Mouse (Mus musculus) forebrain, embryonic 15.5 days (tissue): ENCODE results near the gene Nf2. TPM values are rescaled to one million over a fixed set of nuclear protein-coding genes. Genes with fewer than 3 reads are reported as not detected.
A peak's percentile ranks its signal among the peaks of the same experiment; 100 is the strongest.
"Not testable (repeated sequence)": the region's sequence is repeated elsewhere in the genome, so short reads cannot be mapped to it uniquely, and the experiment has no call there.

ENCODE experiments used
- ATAC-seq: fragments of 200-750 bp; cut with Nextera tagmentation; replicated peaks from 2 replicates; pipeline ENCODE4 v1.8.0; 2017; ENCODE audit warnings: mild to moderate bottlenecking, moderate TSS enrichment, moderate library complexity
- H3K27ac ChIP-seq: fragments of 300-500 bp; sonication (generic); replicated peaks from 2 replicates; pipeline ENCODE4 v1.5.1; 2015; ENCODE audit warnings: mild to moderate bottlenecking, inconsistent platforms
- H3K27me3 ChIP-seq: fragments of 300-500 bp; sonication (generic); 2 replicates; pipeline ENCODE4 v1.6.1; 2015; ENCODE audit warnings: inconsistent platforms
- H3K36me3 ChIP-seq: fragments of 300-500 bp; sonication (generic); 2 replicates; pipeline ENCODE4 v1.6.1; 2015; ENCODE audit warnings: mild to moderate bottlenecking, inconsistent platforms
- H3K4me1 ChIP-seq: fragments of 300-500 bp; sonication (generic); 2 replicates; pipeline ENCODE4 v1.6.1; 2015; ENCODE audit warnings: inconsistent platforms
- H3K4me2 ChIP-seq: fragments of 300-500 bp; sonication (generic); replicated peaks from 2 replicates; pipeline ENCODE4 v1.6.1; 2015; ENCODE audit warnings: mild to moderate bottlenecking, inconsistent platforms
- H3K4me3 ChIP-seq: fragments of 300-500 bp; sonication (generic); 2 replicates; pipeline ENCODE4 v1.5.1; 2015; ENCODE audit warnings: mild to moderate bottlenecking, inconsistent platforms
- H3K9ac ChIP-seq: fragments of 300-500 bp; sonication (generic); replicated peaks from 2 replicates; pipeline ENCODE4 v1.6.1; 2015; ENCODE audit warnings: mild to moderate bottlenecking, inconsistent platforms
- H3K9me3 ChIP-seq: fragments of 300-500 bp; sonication (generic); 2 replicates; pipeline ENCODE4 v1.6.1; 2016; ENCODE audit warnings: inconsistent platforms
- WGBS: fragments of 180-500 bp; shearing (Covaris S2); methylation state at CpG from one replicate; pipeline ENCODE4 v1.1.7; 2015; ENCODE audit warnings: mixed read lengths; 5-methylcytosine and 5-hydroxymethylcytosine counted together
- polyA plus RNA-seq: library from polyadenylated mRNA; unstranded; fragments of >200 nt; fragmentation: Nextera tagmentation; extraction: Ambion mirVana; gene quantifications from 2 replicates; pipeline ENCODE4 v1.2.1, GENCODE M21; 2015

Nf2 gene
- polyA plus RNA-seq, 1 experiment from 2014 or later = 67.3 TPM

GRCm38 (mm10) chr11:4806031-4806715 lies 43.2 kb downstream of the Nf2 start:
- 87% methylated on average over 6 of the region's 6 CpGs for WGBS
- Histone ChIP-seq H3K36me3 (peaks cover 8% of the 10 kb centered on the region; the same call in 1 of the 2 replicates), H3K4me1 (peaks cover 21% of the 10 kb centered on the region), H3K27ac (no peak overlapping the region), H3K9me3 (no peaks in the 10 kb centered on the region), H3K4me2 (no peak overlapping the region), H3K4me3 (no peak overlapping the region), H3K27me3 (no peaks in the 10 kb centered on the region), H3K9ac (no peak overlapping the region)
- no peak for ATAC-seq

- no peak overlapping the region for H3K4me3 ChIP-seq
These were observed 44.3 kb downstream of the Nf2 start for GRCm38 (mm10) chr11:4804921-4805562.

GRCm38 (mm10) chr11:4803951-4804350 lies 45.4 kb downstream of the Nf2 start:
- H3K27me3 ChIP-seq = peaks cover 4% of the 10 kb centered on the region; the same call in 1 of the 2 replicates
- H3K9me3 ChIP-seq = no peaks in the 10 kb centered on the region
- H3K27ac ChIP-seq = peak overlapping the region; percentile 51
- H3K36me3 ChIP-seq = peaks cover 8% of the 10 kb centered on the region; the same call in 1 of the 2 replicates
- no peak overlapping the region for H3K9ac ChIP-seq
- peaks cover 21% of the 10 kb centered on the region for H3K4me1 ChIP-seq
- H3K4me3 ChIP-seq = no peak overlapping the region
- H3K4me2 ChIP-seq = no peak overlapping the region
- ATAC-seq = 0 out of 2 replicates have a peak, but pooled peaks have one; percentile 47
- 24% methylated on average over 7 of the region's 7 CpGs for WGBS

More at GRCm38 (mm10) chr11:4804921-4805562, 44.3 kb downstream of the Nf2 start:
- 81% methylated on average over 6 of the region's 6 CpGs for WGBS
- Histone ChIP-seq H3K9me3 (no peaks in the 10 kb centered on the region), H3K27ac (no peak overlapping the region; the same call in 1 of the 2 replicates), H3K36me3 (peaks cover 8% of the 10 kb centered on the region; the same call in 1 of the 2 replicates), H3K9ac (no peak overlapping the region), H3K4me2 (no peak overlapping the region), H3K27me3 (peaks cover 4% of the 10 kb centered on the region; the same call in 1 of the 2 replicates), H3K4me1 (peaks cover 21% of the 10 kb centered on the region)
- no peak for ATAC-seq

- no peak overlapping the region for H3K9ac ChIP-seq
- no peaks in the 10 kb centered on the region for H3K9me3 ChIP-seq
- 11% methylated on average over 7 of the region's 7 CpGs for WGBS
- no peak overlapping the region for H3K4me3 ChIP-seq
- H3K4me2 ChIP-seq = no peak overlapping the region
- peaks cover 21% of the 10 kb centered on the region for H3K4me1 ChIP-seq
- H3K27me3 ChIP-seq = peaks cover 4% of the 10 kb centered on the region; the same call in 1 of the 2 replicates
- ATAC-seq = peak; percentile 49
- H3K36me3 ChIP-seq = peaks cover 8% of the 10 kb centered on the region; the same call in 1 of the 2 replicates
- peak overlapping the region; percentile 51 for H3K27ac ChIP-seq
These were observed 45.9 kb downstream of the Nf2 start for GRCm38 (mm10) chr11:4803426-4803825.

- H3K4me3 ChIP-seq = no peak overlapping the region
- 5% methylated on average over 9 of the region's 9 CpGs for WGBS
- no peaks in the 10 kb centered on the region for H3K9me3 ChIP-seq
- H3K27me3 ChIP-seq = peaks cover 4% of the 10 kb centered on the region; the same call in 1 of the 2 replicates
- H3K9ac ChIP-seq = no peak overlapping the region
- H3K27ac ChIP-seq = peak overlapping the region; percentile 51
- H3K4me1 ChIP-seq = peaks cover 21% of the 10 kb centered on the region
- ATAC-seq = peak; percentile 93
- no peak overlapping the region for H3K4me2 ChIP-seq
- peaks cover 8% of the 10 kb centered on the region; the same call in 1 of the 2 replicates for H3K36me3 ChIP-seq
These were observed 46.3 kb downstream of the Nf2 start for GRCm38 (mm10) chr11:4803008-4803407.

GRCm38 (mm10) chr11:4802401-4802800 lies 46.9 kb downstream of the Nf2 start:
- not testable (repeated sequence) for H3K4me2 ChIP-seq, H3K9ac ChIP-seq, H3K36me3 ChIP-seq, H3K27ac ChIP-seq, H3K9me3 ChIP-seq, H3K27me3 ChIP-seq, H3K4me3 ChIP-seq, ATAC-seq
- 93% methylated on average over 2 of the region's 2 CpGs for WGBS
- H3K4me1 ChIP-seq = peaks cover 21% of the 10 kb centered on the region

GRCm38 (mm10) chr11:4800654-4801053 lies 48.7 kb downstream of the Nf2 start:
- H3K4me3 ChIP-seq = no peak overlapping the region
- H3K9me3 ChIP-seq = no peaks in the 10 kb centered on the region
- peaks cover 21% of the 10 kb centered on the region for H3K4me1 ChIP-seq
- peaks cover 4% of the 10 kb centered on the region; the same call in 1 of the 2 replicates for H3K27me3 ChIP-seq
- H3K36me3 ChIP-seq = peaks cover 7% of the 10 kb centered on the region; the same call in 1 of the 2 replicates
- ATAC-seq = no peak
- no peak overlapping the region for H3K4me2 ChIP-seq
- 67% methylated on average over 4 of the region's 4 CpGs for WGBS
- H3K27ac ChIP-seq = no peak overlapping the region
- no peak overlapping the region for H3K9ac ChIP-seq

GRCm38 (mm10) chr11:4793006-4793405 lies 56.3 kb downstream of the Nf2 start:
- no peak overlapping the region for H3K4me3 ChIP-seq
- H3K27ac ChIP-seq = no peak overlapping the region
- no peak for ATAC-seq
- peaks cover 15% of the 10 kb centered on the region for H3K4me1 ChIP-seq
- H3K9me3 ChIP-seq = no peaks in the 10 kb centered on the region
- WGBS = 4% methylated on average over 3 of the region's 3 CpGs
- no peak overlapping the region for H3K4me2 ChIP-seq
- no peak overlapping the region for H3K9ac ChIP-seq
- no peaks in the 10 kb centered on the region for H3K27me3 ChIP-seq
- peaks cover 15% of the 10 kb centered on the region for H3K36me3 ChIP-seq

- H3K4me1 ChIP-seq = peaks cover 15% of the 10 kb centered on the region
- no peak overlapping the region for H3K4me3 ChIP-seq
- H3K36me3 ChIP-seq = peaks cover 19% of the 10 kb centered on the region
- ATAC-seq = no peak
- no peak overlapping the region for H3K9ac ChIP-seq
- H3K27ac ChIP-seq = no peak overlapping the region
- no peaks in the 10 kb centered on the region for H3K9me3 ChIP-seq
- WGBS = 15% methylated on average over 6 of the region's 6 CpGs
- H3K27me3 ChIP-seq = no peaks in the 10 kb centered on the region
- no peak overlapping the region for H3K4me2 ChIP-seq
These were observed 57.8 kb downstream of the Nf2 start for GRCm38 (mm10) chr11:4791549-4791948.

GRCm38 (mm10) chr11:4789691-4790090 lies 59.6 kb downstream of the Nf2 start:
- 88% methylated on average over 5 of the region's 5 CpGs for WGBS
- peaks cover 33% of the 10 kb centered on the region for H3K36me3 ChIP-seq
- no peak overlapping the region for H3K27ac ChIP-seq

GRCm38 (mm10) chr11:4784629-4785142 lies 64.7 kb downstream of the Nf2 start:
- Histone ChIP-seq H3K36me3 (peaks cover 55% of the 10 kb centered on the region), H3K27ac (no peak overlapping the region), H3K27me3 (no peaks in the 10 kb centered on the region), H3K4me2 (no peak overlapping the region), H3K4me1 (no peaks in the 10 kb centered on the region), H3K9ac (no peak overlapping the region), H3K9me3 (no peaks in the 10 kb centered on the region), H3K4me3 (no peak overlapping the region)
- WGBS = 81% methylated on average over 5 of the region's 5 CpGs
- no peak for ATAC-seq

More at GRCm38 (mm10) chr11:4789691-4790090, 59.6 kb downstream of the Nf2 start:
- H3K4me3 ChIP-seq = no peak overlapping the region
- H3K9me3 ChIP-seq = no peaks in the 10 kb centered on the region
- H3K4me2 ChIP-seq = no peak overlapping the region
- ATAC-seq = no peak
- H3K9ac ChIP-seq = no peak overlapping the region
- H3K4me1 ChIP-seq = peaks cover 15% of the 10 kb centered on the region
- H3K27me3 ChIP-seq = no peaks in the 10 kb centered on the region

GRCm38 (mm10) chr11:4783116-4783515 lies 66.2 kb downstream of the Nf2 start:
- 93% methylated on average over 3 of the region's 3 CpGs for WGBS
- Histone ChIP-seq H3K4me1 (no peaks in the 10 kb centered on the region), H3K4me3 (no peak overlapping the region), H3K4me2 (no peak overlapping the region), H3K36me3 (peaks cover 62% of the 10 kb centered on the region), H3K27ac (no peak overlapping the region), H3K9me3 (no peaks in the 10 kb centered on the region), H3K27me3 (no peaks in the 10 kb centered on the region), H3K9ac (no peak overlapping the region)
- no peak for ATAC-seq
